Mouse (Mus musculus) cerebellum, adult 11 months (tissue): ENCODE measurements around the gene Cpm.

Experiments used
- DNase-seq: peaks from one replicate; pipeline ENCODE4 v3.0.0; 2022

Cpm gene

GRCm38 (mm10) chr10:117676644-117677313, 47.5 kb downstream of the Cpm start:
- peak; percentile 53 for DNase-seq

GRCm38 (mm10) chr10:117677494-117678236, 48.4 kb downstream of the Cpm start:
- peak; percentile 8 for DNase-seq

- DNase-seq: no peak
Measured at GRCm38 (mm10) chr10:117678357-117678756, 49.1 kb downstream of the Cpm start.

GRCm38 (mm10) chr10:117679029-117679686, 49.9 kb downstream of the Cpm start:
- DNase-seq: no peak

GRCm38 (mm10) chr10:117679963-117680473, 50.7 kb downstream of the Cpm start:
- no peak for DNase-seq

GRCm38 (mm10) chr10:117680868-117681513, 51.7 kb downstream of the Cpm start:
- no peak for DNase-seq

- DNase-seq: no peak
Measured at GRCm38 (mm10) chr10:117681543-117681942, 52.2 kb downstream of the Cpm start.

- peak; percentile 14 for DNase-seq
Measured at GRCm38 (mm10) chr10:117681999-117682857, 52.9 kb downstream of the Cpm start.

GRCm38 (mm10) chr10:117682858-117683733, 53.8 kb downstream of the Cpm start:
- no peak for DNase-seq

- DNase-seq: no peak
Measured at GRCm38 (mm10) chr10:117683734-117684037, 54.4 kb downstream of the Cpm start.

- DNase-seq: no peak
Measured at GRCm38 (mm10) chr10:117684298-117685170, 55.2 kb downstream of the Cpm start.

GRCm38 (mm10) chr10:117685171-117685848, 56.0 kb downstream of the Cpm start:
- no peak for DNase-seq

GRCm38 (mm10) chr10:117685849-117686591, 56.7 kb downstream of the Cpm start:
- DNase-seq: no peak

GRCm38 (mm10) chr10:117687018-117687417, 57.7 kb downstream of the Cpm start:
- DNase-seq: no peak

GRCm38 (mm10) chr10:117687577-117687976, 58.3 kb downstream of the Cpm start:
- DNase-seq: no peak

GRCm38 (mm10) chr10:117688204-117689151, 59.2 kb downstream of the Cpm start:
- no peak for DNase-seq

- DNase-seq: no peak
Measured at GRCm38 (mm10) chr10:117689297-117690100, 60.2 kb downstream of the Cpm start.
